In genomic region chr6:41205864-41206263, GRCm38 (mm10) we compare ENCODE assay signal across 20 mouse cellular contexts.
DNase-seq lines count a peak whose midpoint lies in the region; ATAC-seq lines count a peak whose summit lies in the region.
"Had no signal": no experiment of that assay in that cellular context is flagged by ENCODE, and none has a peak within 500 bp of the region (broad histone marks: within the 10 kb centered on the region; RNA-seq: fewer than 3 reads in every experiment).

No protein-coding gene starts in this region.

- peak; percentile 27 for DNase-seq in naive thymus-derived CD4-positive, alpha-beta T cell, adult 2 months (ENCODE audit: low read depth)
- DNase-seq in liver, result no peak
- DNase-seq in T-cell, adult 2 months (ENCODE audit: low spot score), result no peak
- no peak for DNase-seq in left cerebral cortex, postnatal 14 days (ENCODE audit: low spot score in 2 of 2)
- DNase-seq: adrenal gland, adult 2 months; adrenal gland, postnatal 14 days; cerebellum, adult 11-12 months; cerebellum, adult 8-10 months; cerebellum, postnatal 10 days; cerebellum, postnatal 36 days; gastrocnemius, adult 2 months; gastrocnemius, postnatal 14 days; heart, adult 2 months; heart, postnatal 14 days; heart, postnatal 4 days had no signal

- peak; percentile 84 for ATAC-seq in common myeloid progenitor, adult 5-6 weeks (replicated peaks; ENCODE audit: low read depth, poor library complexity, severe bottlenecking)
- peak; percentile 45; the same call in 1 of the 2 replicates for ATAC-seq in megakaryocyte, adult 5-6 weeks (ENCODE audit: poor library complexity, severe bottlenecking)
- ATAC-seq: forebrain, embryonic 13.5 days; forebrain, embryonic 16.5 days; Patski had no signal

- intact Hi-C loops in left cerebral cortex, postnatal 14 days (cut with DNase I), result no loop called here
